Mouse (Mus musculus) right cerebral cortex, postnatal 25 days (tissue): ENCODE measurements around the gene Gm47791.

Experiments used
- DNase-seq: peaks from one replicate; pipeline ENCODE4 v3.0.0; 2022

Gm47791 gene

DNA sequence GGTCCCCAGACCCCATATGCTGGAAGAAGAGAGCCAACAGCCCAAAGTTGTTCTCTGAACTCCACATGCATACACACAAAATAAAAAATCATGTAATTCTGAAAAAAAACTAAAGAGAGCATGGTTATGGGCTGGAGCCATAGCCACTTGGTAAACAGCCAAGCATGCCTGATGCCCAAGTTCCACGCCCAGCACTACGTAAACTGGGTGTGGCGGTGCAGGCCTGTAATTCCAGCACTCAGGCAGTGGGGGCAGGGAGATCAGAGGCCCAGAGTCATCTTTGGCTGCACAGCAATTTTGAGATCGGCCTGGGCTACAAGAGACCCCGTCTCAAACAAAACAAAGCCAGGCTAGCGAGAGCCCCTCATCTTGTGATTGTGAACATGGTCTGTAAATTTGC is 14.5 kb upstream of the Gm47791 start:
- DNase-seq: no peak

- DNase-seq: no peak
These were observed 12.5 kb upstream of the Gm47791 start for GRCm38 (mm10) chr1:82783559-82783958.

DNA sequence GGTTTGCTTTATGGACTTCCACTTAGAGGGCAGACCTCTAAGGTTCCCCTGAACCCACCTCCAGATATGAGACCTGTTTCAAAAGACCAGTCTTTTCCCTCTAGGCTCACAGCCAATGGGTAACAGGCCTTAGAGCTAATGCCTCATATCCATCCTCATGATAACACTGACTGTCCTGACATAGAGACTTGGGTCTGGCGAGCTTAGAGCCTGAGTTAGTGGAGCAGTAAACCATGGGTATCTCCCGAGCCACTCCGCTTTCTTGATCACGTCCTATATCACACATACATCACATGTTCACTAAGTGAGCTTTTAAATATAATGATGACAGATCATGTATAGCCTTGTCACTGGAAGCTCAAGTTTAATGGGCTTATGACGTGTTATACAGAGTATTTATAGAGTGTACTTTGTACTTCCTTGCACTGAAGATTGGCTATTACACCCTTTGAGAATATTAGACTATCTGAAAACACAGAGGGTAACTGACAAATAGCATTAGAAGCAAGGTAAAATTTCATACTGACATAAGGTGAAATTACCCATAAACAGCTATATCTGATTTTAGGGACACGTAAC is 8.4 kb upstream of the Gm47791 start:
- no peak for DNase-seq

DNA sequence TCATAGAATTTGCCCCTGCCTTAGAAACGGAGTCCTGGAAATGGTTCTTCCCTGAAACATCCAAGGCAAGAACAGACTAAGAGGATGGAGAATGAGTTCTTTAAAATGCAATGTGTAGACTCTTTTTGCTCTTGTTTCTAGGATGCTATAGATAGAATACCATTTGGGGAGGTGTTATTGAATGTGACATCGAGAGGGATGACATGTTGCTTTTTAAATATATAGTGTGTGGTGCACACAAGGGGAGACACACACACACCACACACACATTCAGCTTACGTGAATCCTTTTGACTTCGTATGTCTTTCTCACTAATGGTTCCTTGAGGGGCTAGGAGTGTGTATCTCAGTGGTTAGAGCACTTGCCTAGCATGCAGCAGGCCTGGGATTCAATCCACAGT is 4.2 kb upstream of the Gm47791 start:
- DNase-seq: no peak

- no peak for DNase-seq
These were observed 2.2 kb upstream of the Gm47791 start for GRCm38 (mm10) chr1:82773208-82773607.

GRCm38 (mm10) chr1:82772428-82772827 is 1.4 kb upstream of the Gm47791 start:
- no peak for DNase-seq

DNA sequence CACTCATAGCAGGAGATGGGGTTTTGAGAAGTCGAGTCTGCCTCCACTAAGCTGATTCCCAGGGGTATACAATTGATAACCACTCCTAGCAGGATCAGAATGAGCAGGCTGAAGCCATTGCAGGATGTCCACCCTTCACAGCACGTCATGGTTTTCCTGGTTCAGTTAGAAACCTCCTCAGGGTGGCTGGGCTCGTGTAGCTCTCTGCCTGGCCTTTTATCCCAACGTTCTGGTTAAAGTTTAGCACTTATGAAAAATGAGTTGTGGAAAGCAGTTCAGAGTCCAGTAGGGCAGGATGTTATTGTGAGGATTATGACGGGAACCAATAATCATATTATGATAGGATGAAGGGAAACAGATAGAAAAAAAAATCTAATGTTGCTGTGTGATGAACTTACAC is 2.8 kb downstream of the Gm47791 start, which contains the start of gene Tm4sf20:
Gene Tm4sf20, minus strand, starts transcription at position 193 of the 400 bp plus-strand sequence.
- DNase-seq: no peak

- DNase-seq: no peak
These were observed 4.4 kb downstream of the Gm47791 start for GRCm38 (mm10) chr1:82766641-82767040.

- no peak for DNase-seq
These were observed 4.8 kb downstream of the Gm47791 start for GRCm38 (mm10) chr1:82766227-82766626.

DNA sequence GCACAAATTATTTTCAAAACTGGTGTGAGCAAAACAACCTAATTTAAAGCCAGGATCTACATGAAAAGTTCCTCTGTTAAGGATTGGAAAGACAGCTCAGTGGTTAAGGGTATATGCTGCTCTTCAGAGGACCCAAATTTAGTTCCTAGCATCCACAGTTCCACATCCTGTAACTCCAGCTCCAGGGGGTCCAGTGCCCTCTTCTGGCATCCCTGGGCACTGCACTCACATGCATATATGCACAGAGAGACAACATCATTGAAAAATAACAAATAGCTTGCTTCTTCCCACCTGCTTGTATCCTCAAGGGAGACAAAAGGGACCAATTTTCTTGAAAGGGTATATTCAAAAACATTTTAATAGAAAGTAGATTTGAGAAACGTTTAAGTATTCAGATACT is 8.8 kb downstream of the Gm47791 start:
- DNase-seq: no peak

GRCm38 (mm10) chr1:82761454-82762169 is 9.4 kb downstream of the Gm47791 start:
- no peak for DNase-seq

DNA sequence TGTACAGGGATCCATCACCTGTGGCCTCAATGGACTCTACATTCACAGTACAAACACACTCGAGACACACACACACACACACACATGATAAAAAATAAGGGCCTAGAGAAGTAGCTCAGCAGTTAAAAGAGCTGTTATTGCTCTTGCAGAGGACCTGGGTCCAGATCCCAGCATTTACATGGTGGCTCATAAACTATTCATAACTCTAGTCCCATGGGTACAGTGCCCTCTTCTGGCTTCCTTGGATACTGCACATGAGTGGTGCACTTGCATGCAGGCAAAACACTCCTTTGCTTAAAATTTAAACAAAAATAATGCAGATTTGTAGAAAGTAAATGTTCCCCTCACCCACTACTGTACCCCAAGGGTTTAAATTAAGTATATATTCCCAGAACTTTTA is 11.5 kb downstream of the Gm47791 start:
- DNase-seq: no peak

DNA sequence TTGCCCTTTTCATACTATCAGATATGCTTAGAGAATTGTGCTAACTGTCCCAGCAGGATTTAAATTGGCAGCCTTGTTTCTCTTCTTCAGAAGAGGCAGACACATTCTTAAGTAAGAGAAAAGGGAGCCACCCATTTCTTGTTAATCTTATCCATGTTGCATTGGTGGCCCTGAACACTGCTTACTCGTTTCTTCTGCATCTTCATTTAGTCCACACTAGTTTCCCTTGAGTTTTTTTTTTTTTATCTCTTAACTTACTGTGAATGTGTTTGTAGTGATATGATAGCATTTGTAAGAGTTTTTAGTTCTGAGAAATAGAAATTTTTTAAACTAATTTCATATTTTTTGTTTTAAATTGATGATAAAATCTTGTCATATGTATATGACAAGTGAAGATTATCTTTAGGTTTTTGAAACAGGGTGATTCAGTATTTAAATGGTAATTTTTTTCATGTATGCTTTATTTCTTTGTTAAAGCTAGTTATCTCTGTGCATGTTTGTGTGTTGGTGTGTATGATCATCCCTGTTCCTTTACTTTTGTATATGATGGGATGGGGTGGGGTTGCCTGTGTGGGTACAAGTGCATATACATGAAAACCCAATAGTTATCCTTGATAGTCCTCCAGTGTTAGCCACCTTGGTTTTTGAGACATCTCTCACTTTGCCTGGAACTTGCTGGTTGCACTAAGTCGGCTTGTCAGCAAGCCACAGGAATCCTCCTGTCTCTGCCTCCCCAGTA is 23.2 kb downstream of the Gm47791 start:
- no peak for DNase-seq

DNA sequence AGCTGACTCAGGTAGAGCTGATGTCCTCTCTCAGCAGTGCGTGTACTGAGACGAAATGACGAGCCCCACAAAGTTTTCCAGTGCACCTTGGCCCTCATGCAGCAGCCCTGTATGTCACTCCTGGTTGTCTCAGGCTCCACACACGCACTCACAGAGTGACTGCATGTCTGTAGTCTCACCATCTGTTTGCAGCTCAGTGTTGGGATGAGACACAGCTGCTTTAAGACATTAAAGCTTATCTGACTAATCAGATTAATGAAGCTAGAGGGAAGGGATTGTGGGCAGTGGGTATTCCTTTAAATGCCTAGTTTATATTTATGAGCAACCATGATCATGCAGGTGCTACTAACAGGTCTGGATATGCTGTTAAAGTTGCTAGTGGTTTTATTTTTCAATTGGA is 24.6 kb downstream of the Gm47791 start:
- no peak for DNase-seq

DNA sequence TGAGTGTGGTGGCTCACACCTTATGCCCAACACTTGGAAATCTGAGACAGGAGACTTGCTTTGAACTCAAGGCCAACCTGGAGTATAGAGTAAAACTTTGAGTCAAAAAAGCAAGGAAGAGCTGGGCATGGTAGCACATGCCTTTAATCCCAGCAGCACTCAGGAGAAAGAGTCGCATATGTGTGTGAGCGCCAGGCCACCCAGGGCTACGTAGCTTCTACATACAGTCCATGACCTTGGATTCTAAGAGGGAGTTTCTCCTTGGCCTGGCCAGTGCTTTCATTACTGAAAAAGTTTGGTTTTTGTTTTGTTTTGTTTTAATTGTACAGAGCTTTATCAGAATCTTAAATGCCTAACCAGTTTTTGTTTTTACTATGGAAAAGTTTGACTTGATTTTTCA is 27.1 kb downstream of the Gm47791 start:
- DNase-seq: no peak

GRCm38 (mm10) chr1:82741539-82741938 is 29.5 kb downstream of the Gm47791 start:
- no peak for DNase-seq

DNA sequence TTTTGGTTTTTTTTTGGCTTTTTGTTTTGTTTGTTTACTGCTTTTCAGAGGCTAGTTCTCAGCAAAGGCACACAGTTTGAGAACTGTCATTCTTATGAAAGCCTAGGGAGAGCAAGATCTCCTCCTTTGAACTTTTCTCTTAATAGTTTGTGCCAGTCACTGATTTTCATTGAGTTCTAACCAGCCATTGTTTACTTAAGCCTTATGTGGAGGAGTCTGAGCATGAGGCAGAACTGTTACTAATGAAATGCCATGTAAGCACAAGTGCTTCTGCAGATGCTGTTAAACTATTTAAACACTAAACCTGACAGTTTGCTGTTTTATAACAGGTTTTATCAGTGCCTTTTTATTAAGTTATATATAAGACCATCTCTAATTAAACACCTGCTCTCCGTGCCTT is 33.0 kb downstream of the Gm47791 start:
- DNase-seq: no peak

DNA sequence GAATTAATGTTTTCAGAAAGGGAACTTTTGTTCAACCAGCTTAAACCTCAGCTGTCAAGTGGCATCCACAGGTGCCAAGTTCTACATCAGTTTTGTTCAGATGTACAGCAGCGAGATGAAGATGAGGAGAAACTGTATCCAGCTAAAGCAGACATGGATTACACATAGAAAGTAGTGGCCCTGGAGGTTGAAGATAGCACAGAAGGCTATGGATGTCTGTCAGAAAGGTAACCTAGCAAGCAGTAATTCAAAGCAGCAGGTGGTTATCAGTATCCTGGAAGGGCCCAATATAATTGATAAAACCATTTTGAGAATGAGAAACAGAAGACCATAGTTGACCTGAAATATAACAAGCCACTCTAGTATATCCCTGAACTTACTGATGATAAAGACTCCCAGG is 37.7 kb downstream of the Gm47791 start:
- DNase-seq: no peak

DNA sequence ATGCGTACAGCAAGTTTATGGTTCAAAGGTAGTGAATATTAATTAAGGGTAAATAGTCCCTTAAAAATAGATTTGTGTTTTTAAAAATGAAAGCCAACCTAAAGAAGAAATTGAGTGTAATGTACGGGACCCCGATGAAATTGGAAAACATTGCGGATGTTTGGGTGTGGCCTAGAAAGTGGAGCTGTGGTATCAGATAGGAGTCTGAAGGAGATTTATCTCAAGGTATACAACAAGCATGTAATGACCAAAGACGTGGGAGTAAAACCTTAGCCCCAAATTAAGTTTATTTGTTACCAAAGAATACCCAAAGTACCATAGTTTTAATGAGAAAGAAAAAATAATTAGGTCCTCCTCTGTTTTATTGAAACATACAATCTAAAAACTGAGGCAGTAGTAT is 44.6 kb downstream of the Gm47791 start:
- DNase-seq: no peak

- DNase-seq: no peak
These were observed 45.2 kb downstream of the Gm47791 start for GRCm38 (mm10) chr1:82725875-82726185.

DNA sequence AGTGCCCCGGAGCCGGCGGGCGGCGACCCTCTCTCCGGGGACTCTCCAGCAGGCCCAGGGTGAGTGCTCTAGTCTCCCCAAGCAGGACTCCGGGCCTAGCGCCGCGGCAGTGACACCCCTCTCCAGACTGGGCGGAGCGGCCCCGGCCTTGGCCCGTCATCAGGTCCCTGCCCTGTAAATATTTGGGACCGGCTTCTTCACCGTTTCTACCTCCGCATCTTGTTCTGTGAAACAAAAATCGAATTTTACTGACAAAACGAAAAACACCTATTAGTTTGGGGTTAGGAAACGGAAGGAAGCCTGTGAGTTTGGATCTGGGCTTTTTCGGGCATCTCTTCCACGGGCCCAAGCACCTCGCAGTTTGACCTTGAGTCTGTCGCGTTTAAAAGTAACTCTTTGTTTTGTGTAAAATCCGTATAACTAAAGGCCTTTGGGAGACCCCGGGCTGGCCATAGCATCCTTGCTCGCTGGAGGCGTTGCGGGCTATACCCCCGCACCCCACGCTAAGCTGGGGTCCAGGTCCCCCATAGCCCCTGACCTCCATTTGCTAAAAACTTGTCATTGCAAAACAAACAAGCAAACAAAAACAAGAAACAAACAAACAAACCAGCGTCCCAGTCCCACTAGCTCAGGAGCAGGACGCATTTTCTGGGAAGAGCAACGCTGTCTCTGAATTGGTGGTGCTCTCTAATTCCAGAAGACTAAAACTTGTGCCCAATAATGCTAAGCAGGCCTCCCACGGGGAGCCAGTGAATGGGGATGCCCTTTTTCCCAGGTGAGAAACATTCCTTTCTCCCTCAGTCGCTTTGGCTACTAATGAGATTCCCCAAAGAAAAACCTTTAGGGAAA is 45.8 kb downstream of the Gm47791 start:
- no peak for DNase-seq

- DNase-seq: peak; percentile 94
These were observed 46.6 kb downstream of the Gm47791 start, which contains the start of gene Mff for GRCm38 (mm10) chr1:82724339-82725025. TSS of gene Mff (plus strand) at chr1:82724890.
